Mouse (Mus musculus) hindbrain, embryonic 16.5 days (tissue): ENCODE results near the gene Chd5. TPM values are rescaled to one million over a fixed set of nuclear protein-coding genes. Genes with fewer than 3 reads are reported as not detected.
A peak's percentile ranks its signal among the peaks of the same experiment; 100 is the strongest.

ENCODE experiments used
- ATAC-seq: fragments of 200-750 bp; cut with Nextera tagmentation; 2 replicates; pipeline ENCODE4 v1.8.0; 2017; ENCODE audit warnings: moderate TSS enrichment, moderate library complexity
- H3K27ac ChIP-seq: fragments of 300-500 bp; sonication (generic); 2 replicates; pipeline ENCODE4 v1.5.1; 2014; ENCODE audit warnings: low read depth, mild to moderate bottlenecking, control low read depth, low read length, moderate library complexity
- H3K27me3 ChIP-seq: fragments of 300-500 bp; sonication (generic); replicated peaks from 2 replicates; pipeline ENCODE4 v1.6.1; 2014; ENCODE audit warnings: low read length; ENCODE audit not compliant: control insufficient read depth, insufficient read depth
- H3K36me3 ChIP-seq: fragments of 300-500 bp; sonication (generic); 2 replicates; pipeline ENCODE4 v1.6.1; 2014; ENCODE audit warnings: mild to moderate bottlenecking, low read length, moderate library complexity, mixed read lengths; ENCODE audit not compliant: control insufficient read depth, insufficient read depth
- H3K4me1 ChIP-seq: fragments of 300-500 bp; sonication (generic); 2 replicates; pipeline ENCODE4 v1.6.1; 2014; ENCODE audit warnings: low read depth, low read length; ENCODE audit not compliant: control insufficient read depth, insufficient read depth
- H3K4me2 ChIP-seq: fragments of 300-500 bp; sonication (generic); 2 replicates; pipeline ENCODE4 v1.6.1; 2014; ENCODE audit warnings: mild to moderate bottlenecking, low read length, control low read depth, moderate library complexity
- H3K4me3 ChIP-seq: fragments of 300-500 bp; sonication (generic); 2 replicates; pipeline ENCODE4 v1.5.1; 2014; ENCODE audit warnings: mild to moderate bottlenecking, low read length, control low read depth, moderate library complexity
- H3K9ac ChIP-seq: fragments of 300-500 bp; sonication (generic); 2 replicates; pipeline ENCODE4 v1.6.1; 2014; ENCODE audit warnings: low read depth, mild to moderate bottlenecking, control low read depth, low read length, moderate library complexity
- H3K9me3 ChIP-seq: fragments of 300-500 bp; sonication (generic); 2 replicates; pipeline ENCODE4 v1.6.1; 2014; ENCODE audit warnings: mild to moderate bottlenecking, low read length, moderate library complexity; ENCODE audit not compliant: control insufficient read depth
- WGBS: fragments of 180-500 bp; shearing (Covaris S2); extraction: QIAGEN DNeasy Blood & Tissue Kit; methylation state at CpG from one replicate; pipeline ENCODE4 v1.1.7; 2014; 5-methylcytosine and 5-hydroxymethylcytosine counted together
- polyA plus RNA-seq: library from polyadenylated mRNA; unstranded; fragments of >200 nt; fragmentation: Nextera tagmentation; extraction: Ambion mirVana; gene quantifications from 2 replicates; pipeline ENCODE4 v1.2.1, GENCODE M21; 2015

Chd5 gene
- polyA plus RNA-seq, 1 experiment from 2014 or later, result 46.7 TPM

GRCm38 (mm10) chr4:152313211-152313632, 25.2 kb upstream of the Chd5 start:
- Histone ChIP-seq H3K4me1 (peaks cover 18% of the 10 kb centered on the region), H3K9me3 (no peaks in the 10 kb centered on the region), H3K27me3 (peaks cover 62% of the 10 kb centered on the region), H3K4me2 (peak overlapping the region; percentile 63), H3K9ac (peak overlapping the region; percentile 51), H3K4me3 (peak overlapping the region; percentile 38), H3K36me3 (peaks cover 2% of the 10 kb centered on the region; the same call in 1 of the 2 replicates), H3K27ac (no peak overlapping the region)
- ATAC-seq, result peak; percentile 62
- 0% methylated on average over 29 of the region's 29 CpGs for WGBS

- Histone ChIP-seq H3K4me2 (peak overlapping the region; percentile 63), H3K27ac (no peak overlapping the region), H3K36me3 (peaks cover under 1% of the 10 kb centered on the region; the same call in 1 of the 2 replicates), H3K27me3 (peaks cover 64% of the 10 kb centered on the region), H3K9me3 (no peaks in the 10 kb centered on the region), H3K9ac (no peak overlapping the region), H3K4me3 (peak overlapping the region; percentile 38), H3K4me1 (peaks cover 18% of the 10 kb centered on the region)
- ATAC-seq, result no peak
Observed at GRCm38 (mm10) chr4:152313934-152314333, 24.5 kb upstream of the Chd5 start.

GRCm38 (mm10) chr4:152315498-152316213, 22.8 kb upstream of the Chd5 start:
- Histone ChIP-seq H3K9me3 (no peaks in the 10 kb centered on the region), H3K27me3 (peaks cover 59% of the 10 kb centered on the region), H3K27ac (no peak overlapping the region), H3K36me3 (no peaks in the 10 kb centered on the region), H3K4me3 (peak overlapping the region; percentile 41), H3K4me1 (peaks cover 18% of the 10 kb centered on the region), H3K4me2 (peak overlapping the region; percentile 76), H3K9ac (peak overlapping the region; percentile 44; the same call in 1 of the 2 replicates)
- ATAC-seq, result no peak
- WGBS, result under 1% methylated on average over 39 of the region's 43 CpGs

- Histone ChIP-seq H3K4me3 (no peak overlapping the region), H3K9me3 (no peaks in the 10 kb centered on the region), H3K4me1 (peaks cover 15% of the 10 kb centered on the region; the same call in 1 of the 2 replicates), H3K27ac (no peak overlapping the region), H3K27me3 (peaks cover 42% of the 10 kb centered on the region), H3K36me3 (no peaks in the 10 kb centered on the region), H3K9ac (no peak overlapping the region), H3K4me2 (no peak overlapping the region)
- 72% methylated on average over 6 of the region's 6 CpGs for WGBS
- ATAC-seq, result no peak
Observed at GRCm38 (mm10) chr4:152317631-152318033, 20.8 kb upstream of the Chd5 start.

- H3K9me3 ChIP-seq, result no peaks in the 10 kb centered on the region
- H3K4me2 ChIP-seq, result peak within 1 kb of the TSS; percentile 38
- H3K36me3 ChIP-seq, result no peaks in the 10 kb centered on the region
- WGBS, result 3% methylated on average over 26 of the region's 26 CpGs
- H3K4me3 ChIP-seq, result no peak within 1 kb of the TSS; the same call in 1 of the 2 replicates
- no peak within 1 kb of the TSS for H3K27ac ChIP-seq
- peaks cover 5% of the 10 kb centered on the region; the same call in 1 of the 2 replicates for H3K4me1 ChIP-seq
- H3K9ac ChIP-seq, result peak within 1 kb of the TSS; percentile 4; the same call in 1 of the 2 replicates
- peaks cover 42% of the 10 kb centered on the region for H3K27me3 ChIP-seq
- ATAC-seq, result no peak
Observed at GRCm38 (mm10) chr4:152318517-152319234, 19.8 kb upstream of the Chd5 start, which contains the start of gene Rnf207. Gene Rnf207 (minus strand): TSS chr4:152318993.

- WGBS, result 60% methylated on average over 5 of the region's 5 CpGs
- no peak for ATAC-seq
- Histone ChIP-seq H3K9ac (no peak overlapping the region), H3K27me3 (peaks cover 19% of the 10 kb centered on the region), H3K36me3 (no peaks in the 10 kb centered on the region), H3K9me3 (no peaks in the 10 kb centered on the region), H3K4me2 (no peak overlapping the region), H3K4me1 (peaks cover 2% of the 10 kb centered on the region), H3K4me3 (no peak overlapping the region), H3K27ac (no peak overlapping the region)
Observed at GRCm38 (mm10) chr4:152321464-152321863, 17.0 kb upstream of the Chd5 start.

GRCm38 (mm10) chr4:152324641-152325562, 13.5 kb upstream of the Chd5 start:
- H3K4me3 ChIP-seq, result peak overlapping the region; percentile 93
- 0 out of 2 replicates have a peak overlapping the region, but pooled peaks have one; percentile 29 for H3K9ac ChIP-seq
- peak; percentile 31 for ATAC-seq
- 58% methylated on average over 16 of the region's 16 CpGs for WGBS
- 0 out of 2 replicates have a peak, but pooled peaks cover 2% of the 10 kb centered on the region for H3K27me3 ChIP-seq
- H3K27ac ChIP-seq, result no peak overlapping the region
- H3K4me2 ChIP-seq, result peak overlapping the region; percentile 49
- H3K36me3 ChIP-seq, result peaks cover 9% of the 10 kb centered on the region
- H3K4me1 ChIP-seq, result peaks cover 15% of the 10 kb centered on the region
- no peaks in the 10 kb centered on the region for H3K9me3 ChIP-seq

- peak; percentile 97 for ATAC-seq
Observed at GRCm38 (mm10) chr4:152325574-152326411, 12.7 kb upstream of the Chd5 start, which contains the start of gene Rpl22. Gene Rpl22 (plus strand): TSS chr4:152325742.

More at GRCm38 (mm10) chr4:152325574-152326411, 12.7 kb upstream of the Chd5 start, which contains the start of gene Rpl22:
- H3K4me3 ChIP-seq, result peak within 1 kb of the TSS; percentile 93
- peak within 1 kb of the TSS; percentile 95 for H3K9ac ChIP-seq
- H3K4me1 ChIP-seq, result peaks cover 15% of the 10 kb centered on the region
- 0 out of 2 replicates have a peak, but pooled peaks cover 2% of the 10 kb centered on the region for H3K27me3 ChIP-seq
- peak within 1 kb of the TSS; percentile 83 for H3K27ac ChIP-seq
- no peaks in the 10 kb centered on the region for H3K9me3 ChIP-seq
- under 1% methylated on average over 62 of the region's 70 CpGs for WGBS
- peak within 1 kb of the TSS; percentile 86 for H3K4me2 ChIP-seq
- H3K36me3 ChIP-seq, result peaks cover 10% of the 10 kb centered on the region
